Mouse (Mus musculus): ENCODE data around the gene 1700003F12Rik.

The 1700003F12Rik gene

GRCm38 (mm10) chr2:154549127-154549885 is 2.4 kb downstream of the 1700003F12Rik start:
- DNase-seq (ENCODE audit: low spot score): no peak

GRCm38 (mm10) chr2:154549886-154550189 is 3.0 kb downstream of the 1700003F12Rik start:
- no peak for DNase-seq (ENCODE audit: low spot score)

DNA sequence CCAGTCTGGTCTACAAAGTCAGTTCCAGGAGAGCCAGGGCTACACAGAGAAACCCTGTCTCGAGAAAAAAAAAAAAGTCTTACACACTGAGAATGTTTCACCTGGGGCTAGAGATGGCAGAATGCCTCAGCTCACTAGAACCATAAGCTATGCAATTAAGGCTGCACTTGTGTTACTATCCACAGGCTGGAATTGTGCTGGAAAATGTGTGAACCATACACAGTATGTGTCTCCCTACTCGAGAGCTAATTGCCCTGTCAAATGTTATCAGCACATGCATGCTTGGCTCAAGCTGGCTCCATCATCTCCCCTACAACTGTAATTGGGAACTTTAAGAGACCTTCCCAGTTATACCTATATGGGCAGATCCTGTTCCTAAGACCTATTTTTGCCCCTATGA is 4.1 kb downstream of the 1700003F12Rik start:
- no peak for DNase-seq (ENCODE audit: low spot score)

- DNase-seq (ENCODE audit: low spot score): no peak
Measured at GRCm38 (mm10) chr2:154551476-154551875, 4.6 kb downstream of the 1700003F12Rik start, which contains the start of gene Actl10. Actl10 (plus strand) TSS chr2:154551776.

DNA sequence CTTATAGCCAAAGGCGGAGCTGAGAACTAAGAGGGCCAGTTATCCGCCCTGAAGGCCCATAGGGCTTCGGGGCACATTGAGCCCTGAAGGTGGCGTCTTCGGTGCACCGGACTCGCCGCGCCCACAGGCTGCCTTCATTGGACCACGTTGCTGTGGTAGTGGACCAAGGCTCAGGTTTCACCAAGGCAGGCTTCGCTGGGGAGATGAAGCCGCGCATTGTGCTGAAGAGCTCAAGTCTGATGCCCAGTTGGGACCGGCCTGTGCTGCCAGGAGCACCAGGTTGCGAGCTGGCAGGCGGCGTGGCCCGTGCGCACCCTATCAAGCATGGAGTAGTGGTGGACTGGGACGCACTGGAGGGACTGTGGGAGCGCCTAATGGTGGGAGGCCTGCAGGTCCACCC is 5.0 kb downstream of the 1700003F12Rik start:
- no peak for DNase-seq (ENCODE audit: low spot score)

DNA sequence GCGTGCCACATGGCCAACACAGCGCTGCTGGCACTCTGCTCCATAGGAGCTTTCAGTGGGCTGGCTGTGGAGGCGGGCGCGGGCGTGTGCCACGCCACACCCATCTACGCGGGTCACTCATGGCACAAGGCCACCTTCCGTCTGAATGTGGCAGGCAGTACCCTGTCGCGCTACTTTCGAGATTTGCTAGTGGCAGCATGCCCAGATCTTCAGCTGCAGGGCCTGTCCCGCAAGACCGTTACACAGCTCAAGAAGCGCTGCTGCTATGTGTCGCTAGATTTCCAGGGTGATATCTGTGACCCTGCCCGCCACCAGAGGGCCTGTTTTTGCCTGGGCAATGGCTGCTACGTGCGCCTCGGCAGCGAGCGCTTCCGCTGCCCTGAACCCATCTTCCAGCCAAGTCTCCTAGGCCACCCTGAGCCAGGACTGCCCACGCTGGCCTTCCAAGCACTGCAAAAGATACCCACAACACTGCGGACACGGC is 5.6 kb downstream of the 1700003F12Rik start:
- DNase-seq (ENCODE audit: low spot score): no peak

GRCm38 (mm10) chr2:154555235-154555634 is 8.3 kb downstream of the 1700003F12Rik start:
- no peak for DNase-seq (ENCODE audit: low spot score)

DNA sequence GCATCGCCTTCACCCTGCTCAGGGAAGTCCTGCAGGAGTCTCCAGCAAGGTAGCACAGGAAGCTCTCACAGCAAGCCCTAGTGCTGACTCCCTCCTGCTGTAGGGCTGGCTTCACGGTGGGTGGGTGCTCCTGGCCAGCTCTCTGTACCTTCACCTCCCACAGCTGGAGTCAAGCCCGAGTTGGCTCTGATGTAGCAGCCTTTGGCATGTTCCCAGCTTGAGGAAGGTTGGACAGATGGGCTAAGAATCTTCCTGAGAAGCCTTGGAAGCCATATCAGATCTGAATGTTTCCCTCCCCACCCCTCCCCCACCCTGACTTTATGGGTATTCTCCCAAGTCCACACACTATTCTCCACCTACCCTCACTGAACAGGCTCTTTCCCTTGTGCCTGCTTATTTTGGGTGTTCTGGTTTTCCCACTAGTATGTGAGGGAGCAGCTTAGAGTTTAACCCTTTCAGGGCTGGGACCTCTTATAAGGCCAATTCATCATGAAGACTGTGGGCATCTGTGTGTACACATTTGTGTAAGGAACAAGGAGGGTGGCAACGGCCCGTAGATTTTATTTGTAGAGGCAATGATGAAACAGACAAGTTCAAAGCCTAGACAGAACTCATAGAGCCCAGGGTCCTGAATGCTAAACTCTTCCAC is 10.4 kb downstream of the 1700003F12Rik start:
- no peak for DNase-seq (ENCODE audit: low spot score)

GRCm38 (mm10) chr2:154558264-154559039 is 11.6 kb downstream of the 1700003F12Rik start, which contains the start of gene Necab3:
Necab3 (minus strand) TSS chr2:154558890.
- no peak for DNase-seq (ENCODE audit: low spot score)

- no peak for DNase-seq (ENCODE audit: low spot score)
Measured at GRCm38 (mm10) chr2:154563612-154564170, 16.8 kb downstream of the 1700003F12Rik start.

GRCm38 (mm10) chr2:154565562-154565961 is 18.7 kb downstream of the 1700003F12Rik start:
- DNase-seq (ENCODE audit: low spot score): no peak

DNA sequence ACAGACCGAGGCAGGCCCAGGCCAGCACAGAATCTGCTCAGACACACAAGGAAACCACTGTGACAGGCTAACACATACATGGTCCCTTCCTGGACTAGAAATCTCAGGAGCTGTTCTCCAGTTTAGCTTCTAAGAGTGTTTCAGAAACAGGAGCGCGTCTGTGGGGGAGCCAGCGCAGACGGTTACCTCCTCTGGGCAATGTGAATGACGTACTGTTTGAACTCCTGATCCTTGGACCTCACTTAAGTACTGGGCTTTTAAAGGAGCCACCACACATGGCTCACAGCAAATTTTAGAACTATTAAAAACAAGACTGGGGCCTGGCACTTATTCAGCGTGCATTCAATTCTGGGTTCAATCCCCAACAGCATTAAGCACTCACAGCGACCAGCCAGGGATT is 19.8 kb downstream of the 1700003F12Rik start:
- no peak for DNase-seq (ENCODE audit: low spot score)

- DNase-seq (ENCODE audit: low spot score): no peak
Measured at GRCm38 (mm10) chr2:154567766-154568165, 20.9 kb downstream of the 1700003F12Rik start.

DNA sequence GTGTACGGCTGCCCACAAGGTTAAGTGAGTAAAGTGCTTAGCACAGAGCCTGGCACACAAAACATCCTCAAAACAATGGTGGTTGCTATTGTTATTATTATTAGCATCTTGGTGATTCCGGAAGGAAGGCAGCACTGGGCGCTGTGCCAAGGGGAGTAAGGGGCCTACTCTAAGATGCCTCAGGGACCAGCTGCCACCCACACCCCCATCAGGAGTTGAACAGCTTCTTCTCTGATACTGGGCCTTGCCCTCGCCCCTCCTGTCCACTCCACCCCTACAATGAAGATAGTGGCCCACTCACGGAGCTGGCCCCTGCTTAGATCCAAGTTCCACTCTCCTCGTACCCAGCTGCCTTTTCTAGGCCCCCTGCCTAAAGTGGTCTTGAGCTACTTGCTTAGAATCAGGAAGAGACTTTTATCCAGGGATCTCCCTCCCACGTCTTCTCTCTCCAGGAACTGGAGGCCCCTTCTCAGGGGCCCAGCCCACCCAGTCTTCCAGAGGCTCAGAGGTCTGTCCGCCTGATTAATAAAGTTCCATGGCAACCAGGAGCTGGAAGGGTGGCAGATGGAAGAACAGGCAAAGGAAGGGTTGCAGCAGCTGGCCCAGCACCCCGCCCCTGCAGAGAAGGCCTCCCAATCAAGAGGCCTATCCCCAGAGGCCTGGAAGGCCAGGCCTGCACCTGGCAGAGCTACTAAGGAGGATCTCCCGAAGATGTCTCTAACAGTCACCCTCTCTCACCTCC is 21.6 kb downstream of the 1700003F12Rik start:
- DNase-seq (ENCODE audit: low spot score): no peak

GRCm38 (mm10) chr2:154569071-154569748 is 22.3 kb downstream of the 1700003F12Rik start:
- no peak for DNase-seq (ENCODE audit: low spot score)

DNA sequence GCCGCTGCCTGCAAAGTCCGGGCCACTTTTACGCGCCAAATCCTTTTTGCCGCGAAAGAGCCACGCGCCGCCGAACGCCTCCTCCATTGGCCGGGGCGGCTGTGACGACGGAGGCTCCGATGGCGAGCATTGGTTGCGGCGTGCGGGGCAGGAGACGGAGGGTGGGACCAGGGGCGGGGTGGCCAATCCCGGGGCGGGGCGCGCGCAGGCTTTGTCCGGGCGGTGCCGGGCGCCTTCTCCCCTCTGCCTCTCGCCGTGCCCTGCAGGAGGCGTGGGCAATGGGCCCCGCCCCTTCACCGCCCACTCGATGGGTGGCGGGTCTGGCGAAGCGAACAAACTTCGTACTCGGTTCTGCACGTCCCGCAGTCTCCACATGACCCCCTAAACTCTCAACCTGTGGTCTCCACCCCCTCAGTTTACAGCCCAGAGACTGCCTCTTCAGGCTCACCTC is 23.0 kb downstream of the 1700003F12Rik start, which contains the start of gene E2f1:
Gene E2f1, minus strand, starts transcription at position 57 of the 451 bp plus-strand sequence.
- peak; percentile 79 for DNase-seq (ENCODE audit: low spot score)

GRCm38 (mm10) chr2:154570666-154571065 is 23.8 kb downstream of the 1700003F12Rik start:
- DNase-seq (ENCODE audit: low spot score): no peak

- no peak for DNase-seq (ENCODE audit: low spot score)
Measured at GRCm38 (mm10) chr2:154571266-154571665, 24.4 kb downstream of the 1700003F12Rik start.

DNA sequence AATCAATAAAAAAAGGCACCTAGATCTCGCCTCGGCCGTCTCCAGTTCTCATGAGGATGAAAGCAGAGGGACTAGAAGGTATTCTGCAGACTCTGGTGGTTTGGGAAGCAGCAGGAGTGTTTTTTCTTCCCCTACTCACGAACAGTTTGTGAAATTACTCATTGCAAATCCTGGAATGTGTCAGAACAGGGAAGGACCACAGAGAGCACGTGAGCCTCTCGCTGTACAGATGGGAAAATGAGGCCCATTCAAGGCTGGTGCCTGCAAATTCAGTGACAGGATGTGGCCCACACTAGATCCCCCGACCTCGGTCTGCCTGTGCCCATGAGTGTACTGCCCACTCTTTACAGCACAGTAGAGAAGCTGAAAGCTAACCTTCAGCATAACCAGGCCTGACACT is 25.1 kb downstream of the 1700003F12Rik start:
- DNase-seq (ENCODE audit: low spot score): no peak

- no peak for DNase-seq (ENCODE audit: low spot score)
Measured at GRCm38 (mm10) chr2:154572996-154573395, 26.1 kb downstream of the 1700003F12Rik start.

GRCm38 (mm10) chr2:154574271-154574670 is 27.4 kb downstream of the 1700003F12Rik start:
- DNase-seq (ENCODE audit: low spot score): no peak
